Mouse (Mus musculus): ENCODE results near the gene Dab1. TPM values are rescaled to one million over a fixed set of nuclear protein-coding genes. Genes with fewer than 3 reads are reported as not detected.

Dab1 gene
- polyA plus RNA-seq, 1 experiment from 2014 or later, result 24.1 TPM

DNA sequence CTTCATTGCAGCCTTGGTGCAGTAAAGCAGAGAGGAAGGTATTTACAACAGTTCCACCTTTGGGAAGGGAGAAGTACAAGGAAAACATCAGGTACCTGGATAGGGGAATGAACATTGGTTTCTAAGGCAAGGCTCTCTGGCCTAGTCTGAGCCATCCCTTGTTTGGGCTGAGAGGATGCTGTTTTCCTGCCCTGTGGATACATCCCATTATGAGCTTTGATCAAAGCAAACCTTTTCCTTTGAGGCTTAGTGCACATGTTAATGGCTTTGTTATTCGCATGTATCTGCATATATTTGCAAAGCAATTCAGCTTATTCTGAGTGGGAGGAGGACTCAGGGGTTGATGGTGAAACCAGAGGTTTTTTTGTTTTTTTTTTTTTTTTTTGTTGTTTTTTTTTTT, 185.3 kb downstream of the Dab1 start:
- no peaks in the 10 kb centered on the region for H3K36me3 ChIP-seq (ENCODE audit: control insufficient read depth, insufficient read depth, low read length)
- DNase-seq (ENCODE audit: low spot score) (no peak), ATAC-seq (replicated peaks; ENCODE audit: low FRiP score, low TSS enrichment, low read depth) (no peak)
- H3K4me1 ChIP-seq (replicated peaks; ENCODE audit: control insufficient read depth, insufficient read depth, low read length), result no peaks in the 10 kb centered on the region
- H3K27ac ChIP-seq (ENCODE audit: low read depth), result no peak overlapping the region
- no peak overlapping the region for H3K4me3 ChIP-seq (ENCODE audit: low read depth, low read length)
- 44% methylated on average over 1 of the region's 1 CpGs for WGBS
- H3K4me2 ChIP-seq (ENCODE audit: low read length), result no peak overlapping the region
- no peaks in the 10 kb centered on the region for H3K9me3 ChIP-seq (ENCODE audit: control insufficient read depth, low read length)
- no peaks in the 10 kb centered on the region for H3K27me3 ChIP-seq (replicated peaks; ENCODE audit: control insufficient read depth, insufficient read depth, low read length)
- no peak overlapping the region for H3K9ac ChIP-seq (ENCODE audit: low read length)

DNA sequence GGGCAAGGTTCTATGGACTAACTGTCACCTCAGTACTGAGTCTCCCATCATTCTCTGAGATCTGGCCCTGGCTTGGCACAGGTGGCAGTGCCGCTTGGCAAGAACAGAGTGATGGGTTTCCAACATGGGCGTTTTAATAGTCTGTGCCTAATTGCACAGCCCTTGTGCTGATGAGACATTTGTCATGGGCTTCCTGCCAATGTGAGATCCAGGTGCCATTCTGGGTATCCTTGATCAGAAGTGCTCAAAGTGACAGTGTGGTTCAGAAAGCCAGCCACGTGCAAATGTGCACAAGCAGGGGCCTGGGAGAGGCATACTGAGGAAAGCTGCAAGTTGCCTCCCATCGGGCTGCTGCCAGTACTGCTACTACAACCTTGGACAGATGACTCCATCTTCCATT, 203.5 kb downstream of the Dab1 start:
- 87% methylated on average over 4 of the region's 4 CpGs for WGBS

DNA sequence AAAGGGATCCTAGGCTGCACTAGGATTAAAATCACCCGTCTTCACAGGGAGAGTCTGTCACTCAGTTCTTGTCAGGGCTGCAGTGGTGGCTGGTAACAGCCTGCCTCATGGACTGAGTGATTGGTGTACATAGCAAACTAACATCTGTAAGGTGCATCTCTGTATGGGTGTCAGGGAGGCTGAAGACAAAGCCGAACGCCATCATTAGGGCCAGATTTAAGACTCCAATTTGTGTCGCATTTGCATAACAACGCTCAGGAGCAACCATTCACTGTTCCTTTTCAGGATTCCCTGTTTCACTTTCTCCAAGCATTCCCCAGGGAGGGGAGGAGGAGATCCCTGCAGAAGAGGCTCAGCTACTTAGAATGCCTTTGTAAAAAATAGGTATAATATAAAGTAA, 219.2 kb downstream of the Dab1 start:
- H3K4me3 ChIP-seq (ENCODE audit: low read depth, low read length), result no peak overlapping the region
- no peak for DNase-seq (ENCODE audit: low spot score)
- WGBS, result 53% methylated on average over 5 of the region's 5 CpGs
- no peaks in the 10 kb centered on the region for H3K27me3 ChIP-seq (replicated peaks; ENCODE audit: control insufficient read depth, insufficient read depth, low read length)
- no peak for ATAC-seq (replicated peaks; ENCODE audit: low FRiP score, low TSS enrichment, low read depth)
- no peaks in the 10 kb centered on the region for H3K36me3 ChIP-seq (ENCODE audit: control insufficient read depth, insufficient read depth, low read length)
- no peak overlapping the region for H3K9ac ChIP-seq (ENCODE audit: low read length)
- no peaks in the 10 kb centered on the region for H3K4me1 ChIP-seq (replicated peaks; ENCODE audit: control insufficient read depth, insufficient read depth, low read length)
- H3K4me2 ChIP-seq (ENCODE audit: low read length), result no peak overlapping the region
- no peak overlapping the region for H3K27ac ChIP-seq (ENCODE audit: low read depth)
- no peaks in the 10 kb centered on the region for H3K9me3 ChIP-seq (ENCODE audit: control insufficient read depth, low read length)

More for the DNA sequence above, 203.5 kb downstream of the Dab1 start:
- Histone ChIP-seq H3K4me3 (ENCODE audit: low read depth, low read length) (no peak overlapping the region), H3K4me2 (ENCODE audit: low read length) (no peak overlapping the region), H3K27ac (ENCODE audit: low read depth) (no peak overlapping the region), H3K9me3 (ENCODE audit: control insufficient read depth, low read length) (no peaks in the 10 kb centered on the region), H3K27me3 (replicated peaks; ENCODE audit: control insufficient read depth, insufficient read depth, low read length) (no peaks in the 10 kb centered on the region), H3K4me1 (replicated peaks; ENCODE audit: control insufficient read depth, insufficient read depth, low read length) (no peaks in the 10 kb centered on the region), H3K36me3 (ENCODE audit: control insufficient read depth, insufficient read depth, low read length) (no peaks in the 10 kb centered on the region), H3K9ac (ENCODE audit: low read length) (no peak overlapping the region)
- DNase-seq (ENCODE audit: low spot score) (no peak), ATAC-seq (replicated peaks; ENCODE audit: low FRiP score, low TSS enrichment, low read depth) (no peak)

DNA sequence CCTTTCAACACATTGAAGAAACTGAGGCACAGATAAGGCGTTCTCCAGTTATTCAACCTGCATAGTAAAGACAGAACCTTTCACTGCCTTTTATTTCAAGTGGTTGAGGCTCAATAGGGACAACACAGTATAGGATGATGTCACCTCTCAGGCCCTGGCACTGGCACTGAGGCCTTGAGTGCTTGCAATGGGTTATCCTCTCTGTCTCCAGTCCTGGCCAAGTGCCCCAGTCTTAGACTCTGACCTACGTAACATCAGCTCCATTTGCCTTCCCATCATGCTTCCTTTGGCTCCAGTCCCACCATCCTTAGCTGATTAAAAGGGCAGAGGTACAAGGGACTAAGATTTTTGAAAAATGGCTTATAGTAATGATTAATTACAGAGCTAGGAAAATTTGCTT, 220.4 kb downstream of the Dab1 start:
- H3K9ac ChIP-seq (ENCODE audit: low read length), result no peak overlapping the region
- WGBS, result 95% methylated on average over 2 of the region's 2 CpGs
- no peaks in the 10 kb centered on the region for H3K4me1 ChIP-seq (replicated peaks; ENCODE audit: control insufficient read depth, insufficient read depth, low read length)
- no peak overlapping the region for H3K4me3 ChIP-seq (ENCODE audit: low read depth, low read length)
- H3K4me2 ChIP-seq (ENCODE audit: low read length), result no peak overlapping the region
- H3K27ac ChIP-seq (ENCODE audit: low read depth), result no peak overlapping the region
- no peaks in the 10 kb centered on the region for H3K27me3 ChIP-seq (replicated peaks; ENCODE audit: control insufficient read depth, insufficient read depth, low read length)
- H3K9me3 ChIP-seq (ENCODE audit: control insufficient read depth, low read length), result no peaks in the 10 kb centered on the region
- no peak for ATAC-seq (replicated peaks; ENCODE audit: low FRiP score, low TSS enrichment, low read depth)
- H3K36me3 ChIP-seq (ENCODE audit: control insufficient read depth, insufficient read depth, low read length), result no peaks in the 10 kb centered on the region
- DNase-seq (ENCODE audit: low spot score), result no peak

DNA sequence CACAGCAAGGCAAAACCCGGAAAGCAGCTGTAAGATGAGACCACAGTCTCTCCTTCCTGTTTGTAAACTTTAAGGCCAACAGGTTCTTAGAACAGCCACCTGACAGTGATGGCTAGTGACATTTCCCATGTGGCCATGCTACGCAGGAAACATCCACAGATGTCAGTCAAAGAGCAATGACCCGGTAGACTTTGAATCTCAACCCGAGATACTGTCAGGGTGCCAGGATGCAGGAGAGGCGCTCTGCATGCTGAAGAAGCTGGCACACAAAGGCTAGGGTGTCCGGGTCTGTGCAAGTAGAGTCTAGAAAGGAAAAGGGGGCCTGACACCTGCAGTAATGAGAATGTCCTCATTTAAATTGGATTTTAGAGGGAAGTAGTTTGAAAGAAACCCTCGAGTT, 222.0 kb downstream of the Dab1 start:
- ATAC-seq (replicated peaks; ENCODE audit: low FRiP score, low TSS enrichment, low read depth), result no peak
- 57% methylated on average over 7 of the region's 7 CpGs for WGBS

DNA sequence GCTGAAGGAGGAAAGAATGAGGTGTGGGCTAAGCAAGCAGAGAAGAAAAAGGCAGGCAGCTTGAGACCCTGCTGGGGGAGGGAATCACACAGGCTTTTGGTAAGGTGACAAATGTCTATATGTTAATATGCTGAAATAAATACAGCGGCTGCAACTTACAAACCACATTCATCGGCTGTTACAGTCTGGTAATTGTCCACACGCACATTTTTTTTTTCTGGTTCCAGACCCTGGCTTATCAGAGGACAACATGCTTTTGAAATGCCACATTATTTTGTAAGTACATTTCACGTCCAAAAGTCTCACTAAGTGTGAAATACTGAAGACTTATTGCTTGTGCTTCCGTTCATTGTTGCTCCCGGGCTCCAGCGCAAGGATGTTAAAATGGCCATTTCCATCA, 225.5 kb downstream of the Dab1 start:
- Histone ChIP-seq H3K4me2 (ENCODE audit: low read length) (no peak overlapping the region), H3K36me3 (ENCODE audit: control insufficient read depth, insufficient read depth, low read length) (no peaks in the 10 kb centered on the region), H3K27ac (ENCODE audit: low read depth) (no peak overlapping the region), H3K9me3 (ENCODE audit: control insufficient read depth, low read length) (no peaks in the 10 kb centered on the region), H3K9ac (ENCODE audit: low read length) (no peak overlapping the region), H3K4me3 (ENCODE audit: low read depth, low read length) (no peak overlapping the region), H3K4me1 (replicated peaks; ENCODE audit: control insufficient read depth, insufficient read depth, low read length) (no peaks in the 10 kb centered on the region), H3K27me3 (replicated peaks; ENCODE audit: control insufficient read depth, insufficient read depth, low read length) (no peaks in the 10 kb centered on the region)
- 62% methylated on average over 7 of the region's 7 CpGs for WGBS
- ATAC-seq (replicated peaks; ENCODE audit: low FRiP score, low TSS enrichment, low read depth) (no peak), DNase-seq (ENCODE audit: low spot score) (no peak)

More for the DNA sequence above, 222.0 kb downstream of the Dab1 start:
- H3K36me3 ChIP-seq (ENCODE audit: control insufficient read depth, insufficient read depth, low read length), result no peaks in the 10 kb centered on the region
- no peaks in the 10 kb centered on the region for H3K9me3 ChIP-seq (ENCODE audit: control insufficient read depth, low read length)
- DNase-seq (ENCODE audit: low spot score), result no peak
- no peak overlapping the region for H3K4me3 ChIP-seq (ENCODE audit: low read depth, low read length)
- no peaks in the 10 kb centered on the region for H3K27me3 ChIP-seq (replicated peaks; ENCODE audit: control insufficient read depth, insufficient read depth, low read length)
- no peak overlapping the region for H3K27ac ChIP-seq (ENCODE audit: low read depth)
- no peaks in the 10 kb centered on the region for H3K4me1 ChIP-seq (replicated peaks; ENCODE audit: control insufficient read depth, insufficient read depth, low read length)
- H3K9ac ChIP-seq (ENCODE audit: low read length), result no peak overlapping the region
- H3K4me2 ChIP-seq (ENCODE audit: low read length), result no peak overlapping the region

DNA sequence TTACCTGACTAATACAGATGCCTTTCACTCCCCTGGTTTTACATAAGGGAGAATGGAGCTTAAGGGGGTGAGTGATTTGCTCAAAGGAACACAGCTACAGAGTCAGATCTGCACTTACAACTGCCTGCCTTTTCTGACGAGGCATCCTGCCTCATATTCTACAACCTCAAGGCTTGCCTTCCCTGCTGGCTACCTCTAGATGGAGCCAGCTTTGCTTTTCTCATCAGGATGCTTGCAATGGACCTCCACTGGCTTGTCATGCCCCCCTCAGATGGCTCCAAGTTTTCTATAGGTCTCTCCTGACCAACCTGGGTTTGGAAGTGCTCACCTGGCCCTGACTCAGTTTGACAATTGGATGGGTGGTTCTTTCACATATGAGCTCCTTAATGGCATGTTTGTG, 238.0 kb downstream of the Dab1 start:
- Histone ChIP-seq H3K4me1 (replicated peaks; ENCODE audit: control insufficient read depth, insufficient read depth, low read length) (no peaks in the 10 kb centered on the region), H3K36me3 (ENCODE audit: control insufficient read depth, insufficient read depth, low read length) (no peaks in the 10 kb centered on the region), H3K9me3 (ENCODE audit: control insufficient read depth, low read length) (no peaks in the 10 kb centered on the region), H3K27ac (ENCODE audit: low read depth) (no peak overlapping the region), H3K4me2 (ENCODE audit: low read length) (no peak overlapping the region), H3K27me3 (replicated peaks; ENCODE audit: control insufficient read depth, insufficient read depth, low read length) (no peaks in the 10 kb centered on the region), H3K9ac (ENCODE audit: low read length) (no peak overlapping the region), H3K4me3 (ENCODE audit: low read depth, low read length) (no peak overlapping the region)
- DNase-seq (ENCODE audit: low spot score), result no peak
- 14% methylated on average over 1 of the region's 1 CpGs for WGBS
- ATAC-seq (replicated peaks; ENCODE audit: low FRiP score, low TSS enrichment, low read depth), result no peak

DNA sequence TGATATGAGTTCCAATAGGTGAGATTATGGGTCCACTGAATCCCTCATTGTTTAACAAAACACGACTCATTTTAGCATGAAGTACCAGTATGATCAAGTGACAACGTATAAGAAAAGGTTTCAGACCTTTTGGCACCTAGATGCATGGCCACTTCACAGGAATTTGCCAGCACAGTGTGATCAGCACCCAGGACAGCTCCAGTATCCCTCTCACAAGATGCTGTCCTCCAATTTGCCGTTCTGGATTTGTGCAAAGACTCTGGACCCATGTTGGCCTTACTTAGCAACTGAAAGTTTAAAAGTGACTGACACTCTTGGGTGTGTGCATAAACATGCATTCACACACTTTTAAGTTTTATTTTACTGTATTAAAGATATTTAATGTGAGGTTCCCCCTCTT, 256.4 kb downstream of the Dab1 start:
- no peak overlapping the region for H3K4me2 ChIP-seq (ENCODE audit: low read length)
- no peak for ATAC-seq (replicated peaks; ENCODE audit: low FRiP score, low TSS enrichment, low read depth)
- H3K4me3 ChIP-seq (ENCODE audit: low read depth, low read length), result no peak overlapping the region
- H3K36me3 ChIP-seq (ENCODE audit: control insufficient read depth, insufficient read depth, low read length), result no peaks in the 10 kb centered on the region
- no peak overlapping the region for H3K27ac ChIP-seq (ENCODE audit: low read depth)
- 11% methylated on average over 3 of the region's 3 CpGs for WGBS
- no peaks in the 10 kb centered on the region for H3K4me1 ChIP-seq (replicated peaks; ENCODE audit: control insufficient read depth, insufficient read depth, low read length)
- DNase-seq (ENCODE audit: low spot score), result peak; percentile 84
- no peaks in the 10 kb centered on the region for H3K27me3 ChIP-seq (replicated peaks; ENCODE audit: control insufficient read depth, insufficient read depth, low read length)
- H3K9ac ChIP-seq (ENCODE audit: low read length), result no peak overlapping the region
- no peaks in the 10 kb centered on the region for H3K9me3 ChIP-seq (ENCODE audit: control insufficient read depth, low read length)

DNA sequence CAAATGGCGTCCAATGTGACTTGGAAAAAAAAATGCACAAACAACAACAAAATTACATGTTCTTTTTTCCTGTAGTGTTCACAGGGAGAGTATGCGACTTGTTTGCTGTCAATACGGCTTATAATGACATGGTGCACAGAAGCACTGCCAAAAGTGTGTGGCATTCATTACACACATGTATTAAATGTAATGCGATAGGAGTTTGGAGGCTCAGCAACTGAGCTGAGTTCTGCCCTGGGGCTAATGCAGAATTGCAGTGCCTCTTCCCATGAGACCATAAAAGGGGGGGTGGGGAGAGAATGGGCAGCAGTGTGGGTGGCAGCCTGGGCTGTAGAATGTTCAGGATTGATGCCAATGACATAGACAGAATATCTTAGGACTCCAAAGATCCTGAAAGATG, 259.7 kb downstream of the Dab1 start:
- Histone ChIP-seq H3K4me1 (replicated peaks; ENCODE audit: control insufficient read depth, insufficient read depth, low read length) (no peaks in the 10 kb centered on the region), H3K36me3 (ENCODE audit: control insufficient read depth, insufficient read depth, low read length) (no peaks in the 10 kb centered on the region), H3K27ac (ENCODE audit: low read depth) (no peak overlapping the region), H3K9ac (ENCODE audit: low read length) (no peak overlapping the region), H3K4me2 (ENCODE audit: low read length) (no peak overlapping the region), H3K27me3 (replicated peaks; ENCODE audit: control insufficient read depth, insufficient read depth, low read length) (no peaks in the 10 kb centered on the region), H3K4me3 (ENCODE audit: low read depth, low read length) (no peak overlapping the region), H3K9me3 (ENCODE audit: control insufficient read depth, low read length) (no peaks in the 10 kb centered on the region)
- ATAC-seq (replicated peaks; ENCODE audit: low FRiP score, low TSS enrichment, low read depth) (no peak), DNase-seq (ENCODE audit: low spot score) (no peak)
- WGBS, result 88% methylated on average over 4 of the region's 4 CpGs

Data from intestine, embryonic 14.5 days (tissue).